Mouse (Mus musculus) layer of hippocampus, postnatal 10 days (tissue): ENCODE results near the gene Mtif3. TPM values are rescaled to one million over a fixed set of nuclear protein-coding genes. Genes with fewer than 3 reads are reported as not detected.
"Not testable (repeated sequence)": the region's sequence is repeated elsewhere in the genome, so short reads cannot be mapped to it uniquely, and the experiment has no call there.

Experiments used
- DNase-seq, 2 experiments: peaks; one replicate each; pipeline ENCODE4 v3.0.0; 2021; ENCODE audit warnings: low spot score in 2 of 2
- total RNA-seq, 2 experiments: library from RNA; stranded (reverse); gene quantifications; 2 replicates each; pipeline ENCODE4 v1.2.3; 2021

Gene Mtif3
- total RNA-seq, 2 experiments from 2014 or later = 15.5 to 17.8 TPM

GRCm38 (mm10) chr5:146955651-146956050, 7.9 kb downstream of the Mtif3 start:
- no peak for DNase-seq

GRCm38 (mm10) chr5:146954576-146954975, 9.0 kb downstream of the Mtif3 start:
- DNase-seq = no peak

GRCm38 (mm10) chr5:146948508-146949088, 15.0 kb downstream of the Mtif3 start, which contains the start of gene Gtf3a:
Gene Gtf3a, plus strand, starts transcription at chr5:146948657.
- DNase-seq = peak; percentile 69 to 81

- DNase-seq = no peak
These were observed 15.5 kb downstream of the Mtif3 start for GRCm38 (mm10) chr5:146948041-146948507.

- no peak for DNase-seq
These were observed 16.1 kb downstream of the Mtif3 start for GRCm38 (mm10) chr5:146947497-146947896.

GRCm38 (mm10) chr5:146946682-146947081, 16.9 kb downstream of the Mtif3 start:
- no peak for DNase-seq

- DNase-seq = no peak
These were observed 19.0 kb downstream of the Mtif3 start for GRCm38 (mm10) chr5:146944568-146944967.

- DNase-seq = no peak
These were observed 20.6 kb downstream of the Mtif3 start for GRCm38 (mm10) chr5:146942965-146943364.

GRCm38 (mm10) chr5:146941939-146942338, 21.7 kb downstream of the Mtif3 start:
- not testable (repeated sequence) for DNase-seq

- DNase-seq = peak; percentile 37 to 45
These were observed 23.4 kb downstream of the Mtif3 start for GRCm38 (mm10) chr5:146940219-146940618.

- DNase-seq = peak; percentile 73 to 75
These were observed 24.3 kb downstream of the Mtif3 start for GRCm38 (mm10) chr5:146939109-146939796.

GRCm38 (mm10) chr5:146937541-146938503, 25.8 kb downstream of the Mtif3 start:
- DNase-seq = no peak

- no peak for DNase-seq
These were observed 30.1 kb downstream of the Mtif3 start for GRCm38 (mm10) chr5:146933466-146933865.

GRCm38 (mm10) chr5:146931904-146932553, 31.6 kb downstream of the Mtif3 start:
- DNase-seq = no peak

- DNase-seq = no peak
These were observed 32.2 kb downstream of the Mtif3 start for GRCm38 (mm10) chr5:146931422-146931821.

GRCm38 (mm10) chr5:146926673-146927072, 36.9 kb downstream of the Mtif3 start:
- no peak for DNase-seq

- no peak for DNase-seq
These were observed 40.1 kb downstream of the Mtif3 start for GRCm38 (mm10) chr5:146923547-146923946.

GRCm38 (mm10) chr5:146921224-146921623, 42.4 kb downstream of the Mtif3 start:
- DNase-seq = no peak

GRCm38 (mm10) chr5:146920314-146921161, 43.1 kb downstream of the Mtif3 start:
- DNase-seq = no peak

GRCm38 (mm10) chr5:146919874-146920273, 43.7 kb downstream of the Mtif3 start:
- no peak for DNase-seq
